ENCODE assay signal across 12 mouse cellular contexts in the genomic region with DNA sequence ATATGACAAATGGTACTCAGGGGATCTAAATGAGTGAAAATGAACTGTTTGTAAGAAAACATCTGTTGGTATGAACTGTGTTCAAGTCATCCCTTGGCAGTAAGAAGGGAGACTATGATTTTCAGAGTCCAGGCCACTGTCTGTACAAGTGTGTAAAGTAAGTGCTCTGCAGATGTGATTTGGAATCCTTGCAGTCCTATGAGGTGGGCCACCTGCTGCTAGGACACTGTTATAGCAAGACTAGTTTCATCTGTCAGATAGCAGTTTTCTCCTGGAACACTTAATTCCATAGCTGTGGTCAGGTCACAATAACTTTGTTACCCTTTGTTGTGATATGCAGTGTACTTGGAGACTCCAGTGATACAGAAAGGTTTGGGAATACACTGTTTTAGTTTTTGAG. TPM values are rescaled to one million over a fixed set of nuclear protein-coding genes. Genes with fewer than 3 reads are reported as not detected.
A peak's percentile ranks its signal among the peaks of the same experiment; 100 is the strongest.
DNase-seq lines count a peak whose midpoint lies in the region; ATAC-seq and TF ChIP-seq lines count a peak whose summit lies in the region.
"Had no signal": no experiment of that assay in that cellular context is flagged by ENCODE, and none has a peak within 500 bp of the region (broad histone marks: within the 10 kb centered on the region; RNA-seq: fewer than 3 reads in every experiment).

No protein-coding gene starts in this region.

- no peaks in the 10 kb centered on the region for H3K4me1 ChIP-seq in hindbrain, embryonic 11.5 days (replicated peaks; ENCODE audit: control insufficient read depth, insufficient read depth, low read length)
- no peaks in the 10 kb centered on the region for H3K4me1 ChIP-seq in hindbrain, embryonic 12.5 days
- no peaks in the 10 kb centered on the region for H3K4me1 ChIP-seq in spleen, adult 2 months (ENCODE audit: control insufficient read depth, insufficient read depth, insufficient read length)
- H3K4me1 ChIP-seq: heart, embryonic 15.5 days; neural tube, embryonic 15.5 days; stomach, embryonic 15.5 days had no signal

- ATAC-seq in hindbrain, embryonic 11.5 days (ENCODE audit: low FRiP score), result no peak
- no peak for ATAC-seq in hindbrain, embryonic 12.5 days (ENCODE audit: low FRiP score)
- ATAC-seq: activated CD4-positive, CD25-positive, alpha-beta regulatory T cell, adult 4 months had no signal

- H3K4me2 ChIP-seq in hindbrain, embryonic 11.5 days (replicated peaks; ENCODE audit: low read depth, low read length), result no peak overlapping the region
- H3K4me2 ChIP-seq in hindbrain, embryonic 12.5 days (replicated peaks), result no peak overlapping the region
- H3K4me2 ChIP-seq: embryonic facial prominence, embryonic 13.5 days; heart, embryonic 15.5 days; neural tube, embryonic 15.5 days; stomach, embryonic 15.5 days had no signal

- DNase-seq in hindbrain, embryonic 11.5 days (ENCODE audit: low spot score), result peak; percentile 8
- no peak for DNase-seq in spleen, adult 2 months (ENCODE audit: low read depth in 1 of 2, low spot score in 2 of 2)
- DNase-seq in spleen, postnatal 14 days (ENCODE audit: low spot score in 2 of 2), result no peak
- peak; percentile 9 for DNase-seq in c-Kit-positive CD71-positive TER-119-negative erythroid progenitor cells, embryonic 14.5 days (ENCODE audit: low read depth)
- peak; percentile 14 for DNase-seq in thymus, postnatal 25 days
- DNase-seq in right cerebral cortex, adult 18-20 months, result no peak

- TF ChIP-seq CTCF in spleen, adult 2 months (IDR thresholded peaks at IDR 0.05; ENCODE audit: extremely low read depth, insufficient read depth, insufficient read length, insufficient replicate concordance), result peak; percentile 11; the same call in 1 of the 2 replicates

- no peaks in the 10 kb centered on the region for H3K27me3 ChIP-seq in hindbrain, embryonic 11.5 days (ENCODE audit: control insufficient read depth, insufficient read depth, low read length)
- H3K27me3 ChIP-seq in hindbrain, embryonic 12.5 days, result no peaks in the 10 kb centered on the region
- no peaks in the 10 kb centered on the region for H3K27me3 ChIP-seq in spleen, adult 2 months (ENCODE audit: control insufficient read depth, insufficient read depth, low read length)
- H3K27me3 ChIP-seq: embryonic facial prominence, embryonic 13.5 days; heart, embryonic 15.5 days; neural tube, embryonic 15.5 days; stomach, embryonic 15.5 days had no signal

- H3K9me3 ChIP-seq in hindbrain, embryonic 11.5 days (ENCODE audit: control insufficient read depth, low read length), result no peaks in the 10 kb centered on the region
- no peaks in the 10 kb centered on the region for H3K9me3 ChIP-seq in hindbrain, embryonic 12.5 days (replicated peaks)
- H3K9me3 ChIP-seq: embryonic facial prominence, embryonic 13.5 days; heart, embryonic 15.5 days; neural tube, embryonic 15.5 days; stomach, embryonic 15.5 days had no signal

- no peak for TF ChIP-seq POLR2A in spleen, adult 2 months (IDR thresholded peaks at IDR 0.05; ENCODE audit: low read depth, low read length)

- H3K9ac ChIP-seq in hindbrain, embryonic 11.5 days (ENCODE audit: low read depth, low read length), result no peak overlapping the region
- no peak overlapping the region for H3K9ac ChIP-seq in hindbrain, embryonic 12.5 days
- H3K9ac ChIP-seq: embryonic facial prominence, embryonic 13.5 days; heart, embryonic 15.5 days; neural tube, embryonic 15.5 days; stomach, embryonic 15.5 days had no signal

- H3K36me3 ChIP-seq in hindbrain, embryonic 11.5 days (ENCODE audit: control insufficient read depth, insufficient read depth, low read length), result no peaks in the 10 kb centered on the region; the same call in 1 of the 2 replicates
- peaks cover 38% of the 10 kb centered on the region for H3K36me3 ChIP-seq in hindbrain, embryonic 12.5 days
- peaks cover 25% of the 10 kb centered on the region for H3K36me3 ChIP-seq in spleen, adult 2 months (ENCODE audit: control insufficient read depth, insufficient read depth, low read length)

- H3K4me3 ChIP-seq in hindbrain, embryonic 11.5 days (ENCODE audit: low read depth, low read length), result no peak overlapping the region
- H3K4me3 ChIP-seq in hindbrain, embryonic 12.5 days, result no peak overlapping the region
- no peak overlapping the region for H3K4me3 ChIP-seq in spleen, adult 2 months (ENCODE audit: extremely low read depth, insufficient read depth, insufficient read length)
- H3K4me3 ChIP-seq: embryonic facial prominence, embryonic 13.5 days; heart, embryonic 15.5 days; neural tube, embryonic 15.5 days; stomach, embryonic 15.5 days had no signal

- no peak overlapping the region for H3K27ac ChIP-seq in hindbrain, embryonic 11.5 days (ENCODE audit: low read depth, low read length)
- H3K27ac ChIP-seq in hindbrain, embryonic 12.5 days, result no peak overlapping the region
- H3K27ac ChIP-seq in spleen, adult 2 months (ENCODE audit: insufficient read depth, low read length), result no peak overlapping the region
- H3K27ac ChIP-seq: embryonic facial prominence, embryonic 13.5 days; heart, embryonic 15.5 days; neural tube, embryonic 15.5 days; stomach, embryonic 15.5 days had no signal

RNA-seq across cellular contexts. Expression of a gene that starts 36.2 kb away (rescaled TPM):
- polyA plus RNA-seq in hindbrain, embryonic 11.5 days (2014; fragmentation: Nextera tagmentation; extraction: Ambion mirVana), result 28.1 and 30.6 TPM in 2 replicates
- polyA plus RNA-seq in hindbrain, embryonic 12.5 days (2016; fragmentation: Nextera tagmentation; extraction: Ambion mirVana), result 33.4 and 35.0 TPM in 2 replicates
- polyA plus RNA-seq in spleen, adult 2 months (2012; rRNA removed), result 24.9 and 25.4 TPM in 2 replicates

Comparison
In these comparisons a context has a peak if more than half of its experiments do, and no peak if none do; other contexts are left out.
1. DNase-seq: peak in hindbrain, embryonic 11.5 days (single experiment), c-Kit-positive CD71-positive TER-119-negative erythroid progenitor cells, embryonic 14.5 days (single experiment) and thymus, postnatal 25 days (single experiment); none in spleen, adult 2 months (0 of 2), spleen, postnatal 14 days (0 of 2) and right cerebral cortex, adult 18-20 months (single experiment).